Mouse (Mus musculus): Measurements from ENCODE around the gene Krt27. TPM values are rescaled to one million over a fixed set of nuclear protein-coding genes. Genes with fewer than 3 reads are reported as not detected.

Krt27 gene
- polyA plus RNA-seq, 1 experiment = not detected

DNA sequence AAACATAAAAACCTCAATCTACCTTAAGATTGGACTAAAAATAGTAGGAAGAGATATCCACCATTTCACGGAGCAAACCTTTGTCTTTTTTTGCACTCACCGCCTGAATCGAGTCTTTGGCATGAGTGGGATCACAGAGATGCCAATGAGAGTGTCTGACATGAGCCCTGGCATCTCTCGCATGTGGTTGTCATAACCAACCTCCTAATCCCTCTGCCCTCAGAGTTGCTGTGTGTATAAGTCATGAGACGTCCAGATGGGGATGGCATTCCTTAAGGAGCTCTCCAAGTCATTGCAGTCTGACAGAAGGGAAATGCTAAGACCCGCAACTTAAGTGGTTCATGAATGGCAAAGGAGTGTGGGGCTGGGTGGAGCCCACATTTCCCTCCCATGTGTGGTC, 40.5 kb upstream of the Krt27 start:
- Histone ChIP-seq H3K36me3 (ENCODE audit: control insufficient read depth, insufficient read depth, low read length) (no peaks in the 10 kb centered on the region), H3K27me3 (ENCODE audit: control insufficient read depth, insufficient read depth, low read length) (no peaks in the 10 kb centered on the region), H3K27ac (ENCODE audit: insufficient read depth, low read length) (no peak overlapping the region), H3K4me3 (ENCODE audit: extremely low read depth, insufficient read depth, insufficient read length) (no peak overlapping the region), H3K4me1 (ENCODE audit: control insufficient read depth, insufficient read depth, insufficient read length) (peaks cover 1% of the 10 kb centered on the region; the same call in 1 of the 2 replicates)
- DNase-seq (ENCODE audit: low read depth in 1 of 2, low spot score in 2 of 2) = no peak
- TF ChIP-seq POLR2A (IDR thresholded peaks at IDR 0.05; ENCODE audit: low read depth, low read length) (no peak), CTCF (IDR thresholded peaks at IDR 0.05; ENCODE audit: extremely low read depth, insufficient read depth, insufficient read length, insufficient replicate concordance) (no peak)
- 79% methylated on average over 6 of the region's 6 CpGs for WGBS

DNA sequence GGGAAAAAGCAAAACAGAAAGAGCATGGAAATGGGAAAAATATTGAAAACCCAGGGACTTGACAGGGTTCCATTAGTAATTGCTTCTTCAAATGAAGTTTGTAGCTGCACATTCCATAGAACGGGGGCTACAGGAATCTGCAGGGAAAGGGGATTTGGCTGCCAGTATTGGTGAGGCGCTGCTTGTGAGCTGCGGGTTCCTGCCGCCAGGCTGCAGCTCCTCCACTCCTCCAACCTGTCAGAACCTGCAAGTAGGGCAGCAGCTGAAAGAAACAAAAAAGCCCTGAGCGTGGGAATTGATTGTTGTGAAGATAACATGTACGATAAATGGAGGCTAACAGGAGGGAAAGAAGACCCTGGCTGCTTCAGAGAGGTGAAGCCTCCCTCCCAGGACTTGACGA, 40.0 kb upstream of the Krt27 start:
- Histone ChIP-seq H3K36me3 (ENCODE audit: control insufficient read depth, insufficient read depth, low read length) (no peaks in the 10 kb centered on the region), H3K27me3 (ENCODE audit: control insufficient read depth, insufficient read depth, low read length) (no peaks in the 10 kb centered on the region), H3K27ac (ENCODE audit: insufficient read depth, low read length) (no peak overlapping the region), H3K4me3 (ENCODE audit: extremely low read depth, insufficient read depth, insufficient read length) (no peak overlapping the region), H3K4me1 (ENCODE audit: control insufficient read depth, insufficient read depth, insufficient read length) (peaks cover 2% of the 10 kb centered on the region; the same call in 1 of the 2 replicates)
- TF ChIP-seq POLR2A (IDR thresholded peaks at IDR 0.05; ENCODE audit: low read depth, low read length) = no peak
- no peak for TF ChIP-seq CTCF (IDR thresholded peaks at IDR 0.05; ENCODE audit: extremely low read depth, insufficient read depth, insufficient read length, insufficient replicate concordance)
- DNase-seq (ENCODE audit: low read depth in 1 of 2, low spot score in 2 of 2) = no peak
- WGBS = 68% methylated on average over 7 of the region's 7 CpGs

DNA sequence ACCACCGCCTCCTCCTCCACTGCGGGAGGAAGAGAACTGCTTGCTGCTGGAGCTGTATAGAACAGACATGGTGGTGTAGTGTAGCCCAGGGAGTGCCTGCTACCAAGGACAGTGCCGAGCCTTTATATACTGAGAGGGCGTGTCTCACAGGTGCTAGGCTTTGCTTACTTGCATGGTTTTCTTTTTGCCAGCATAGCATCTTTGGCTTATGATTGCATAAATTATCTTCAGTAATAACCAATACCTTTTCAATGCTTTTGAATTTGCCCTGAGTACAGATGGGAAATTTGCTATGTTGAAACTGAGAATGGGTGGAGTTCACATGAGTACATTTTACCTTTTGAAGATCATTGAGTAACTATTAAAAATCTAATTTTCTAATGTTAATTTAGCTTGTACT, 38.4 kb upstream of the Krt27 start, which contains the start of gene Krt10:
Gene Krt10 (minus strand): TSS at position 101 of the 400 bp plus-strand sequence.
- H3K27me3 ChIP-seq (ENCODE audit: control insufficient read depth, insufficient read depth, low read length) = no peaks in the 10 kb centered on the region
- TF ChIP-seq CTCF (IDR thresholded peaks at IDR 0.05; ENCODE audit: extremely low read depth, insufficient read depth, insufficient read length, insufficient replicate concordance) = no peak
- no peak for TF ChIP-seq POLR2A (IDR thresholded peaks at IDR 0.05; ENCODE audit: low read depth, low read length)
- 85% methylated on average over 4 of the region's 4 CpGs for WGBS
- H3K4me1 ChIP-seq (ENCODE audit: control insufficient read depth, insufficient read depth, insufficient read length) = peaks cover 2% of the 10 kb centered on the region; the same call in 1 of the 2 replicates
- no peaks in the 10 kb centered on the region for H3K36me3 ChIP-seq (ENCODE audit: control insufficient read depth, insufficient read depth, low read length)
- no peak for DNase-seq (ENCODE audit: low read depth in 1 of 2, low spot score in 2 of 2)
- H3K4me3 ChIP-seq (ENCODE audit: extremely low read depth, insufficient read depth, insufficient read length) = no peak within 1 kb of the TSS
- no peak within 1 kb of the TSS for H3K27ac ChIP-seq (ENCODE audit: insufficient read depth, low read length)

DNA sequence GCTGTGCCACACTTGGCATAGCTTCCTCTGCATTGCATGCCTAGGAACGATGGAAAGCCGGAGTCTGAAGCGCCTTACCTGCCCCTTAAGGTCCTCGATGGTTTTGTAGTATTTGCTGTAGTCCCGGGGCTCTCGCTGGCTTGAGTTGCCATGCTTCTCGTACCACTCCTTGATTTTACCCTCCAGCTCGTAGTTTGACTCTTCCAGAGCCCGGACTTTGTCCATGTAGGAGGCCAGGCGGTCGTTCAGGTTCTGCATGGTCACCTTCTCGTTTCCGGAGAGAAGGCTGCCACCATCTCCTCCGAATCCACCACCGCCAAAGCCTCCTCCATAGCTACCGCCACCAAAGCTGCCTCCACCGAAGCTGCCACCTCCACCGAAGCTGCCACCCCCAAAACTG, 37.8 kb upstream of the Krt27 start:
- no peak for DNase-seq (ENCODE audit: low read depth in 1 of 2, low spot score in 2 of 2)
- 94% methylated on average over 18 of the region's 18 CpGs for WGBS

DNA sequence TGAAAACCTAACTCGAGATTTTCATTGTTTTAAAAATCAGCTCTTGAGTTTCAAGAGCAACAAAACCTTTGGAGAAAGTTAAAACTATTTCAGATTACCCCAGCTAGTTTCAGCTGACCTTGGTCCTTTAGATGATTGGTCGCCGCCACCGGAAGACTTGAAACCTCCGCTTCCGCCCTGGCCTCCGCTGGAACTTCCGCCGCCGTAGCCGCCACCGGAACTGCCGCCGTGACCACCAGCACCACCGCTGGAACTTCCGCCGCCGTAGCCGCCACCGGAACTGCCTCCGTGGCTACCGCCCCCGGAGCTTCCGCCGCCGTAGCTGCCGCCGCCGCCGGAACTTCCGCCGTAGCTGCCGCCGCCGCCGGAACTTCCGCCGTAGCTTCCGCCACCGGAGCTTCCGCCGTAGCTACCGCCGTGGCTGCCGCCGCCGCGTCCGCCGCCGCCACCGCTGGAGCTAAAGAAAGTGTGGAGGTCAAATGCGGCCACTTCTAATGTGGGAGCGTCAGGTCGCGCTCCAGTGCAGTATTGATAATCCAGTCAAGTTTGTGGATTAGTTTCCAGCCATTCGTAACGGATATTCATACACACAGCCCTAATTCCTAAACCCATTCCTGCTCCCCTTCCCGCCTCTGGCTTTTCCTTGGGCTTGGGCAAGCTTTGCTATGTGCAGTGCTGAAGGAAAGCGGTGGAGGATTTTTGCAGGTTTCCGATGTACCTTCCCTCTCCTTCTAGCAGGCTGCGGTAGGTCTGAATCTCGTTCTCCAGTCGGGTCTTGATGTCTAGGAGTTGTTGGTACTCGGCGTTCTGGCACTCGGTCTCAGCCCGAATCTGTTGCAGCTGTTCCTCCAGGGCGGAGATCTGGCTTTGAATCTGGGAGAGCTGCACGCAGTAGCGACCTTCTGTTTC, 35.2 kb upstream of the Krt27 start:
- TF ChIP-seq CTCF (IDR thresholded peaks at IDR 0.05; ENCODE audit: extremely low read depth, insufficient read depth, insufficient read length, insufficient replicate concordance) (no peak), POLR2A (IDR thresholded peaks at IDR 0.05; ENCODE audit: low read depth, low read length) (peak; percentile 23; the same call in 1 of the 2 replicates)
- 4% methylated on average over 71 of the region's 71 CpGs for WGBS
- peak; percentile 40 to 77 for DNase-seq (ENCODE audit: low read depth in 1 of 2, low spot score in 2 of 2)

More for the DNA sequence above, 37.8 kb upstream of the Krt27 start:
- H3K4me1 ChIP-seq (ENCODE audit: control insufficient read depth, insufficient read depth, insufficient read length) = peaks cover 2% of the 10 kb centered on the region; the same call in 1 of the 2 replicates
- H3K27ac ChIP-seq (ENCODE audit: insufficient read depth, low read length) = no peak overlapping the region
- no peak overlapping the region for H3K4me3 ChIP-seq (ENCODE audit: extremely low read depth, insufficient read depth, insufficient read length)
- TF ChIP-seq POLR2A (IDR thresholded peaks at IDR 0.05; ENCODE audit: low read depth, low read length) (no peak), CTCF (IDR thresholded peaks at IDR 0.05; ENCODE audit: extremely low read depth, insufficient read depth, insufficient read length, insufficient replicate concordance) (no peak)
- H3K27me3 ChIP-seq (ENCODE audit: control insufficient read depth, insufficient read depth, low read length) = no peaks in the 10 kb centered on the region
- H3K36me3 ChIP-seq (ENCODE audit: control insufficient read depth, insufficient read depth, low read length) = no peaks in the 10 kb centered on the region

DNA sequence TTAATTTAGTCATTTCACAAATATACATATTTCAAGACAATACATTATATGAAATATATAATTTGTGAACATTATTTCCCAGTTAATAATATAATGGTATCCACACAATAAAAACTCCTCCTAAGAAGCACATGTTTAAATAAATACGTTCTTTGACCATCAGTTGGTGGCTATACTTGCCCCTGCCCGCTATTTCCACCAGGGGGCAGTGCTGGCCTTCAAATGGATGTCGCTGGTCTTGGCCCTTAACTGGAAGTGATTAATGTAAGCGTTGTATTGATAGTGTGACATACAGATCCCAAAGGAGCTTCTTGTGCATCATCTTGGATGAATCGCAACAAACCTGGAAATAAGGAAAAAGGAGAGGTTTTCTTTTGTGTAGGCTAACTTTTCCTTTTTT, 28.7 kb upstream of the Krt27 start:
- TF ChIP-seq CTCF (IDR thresholded peaks at IDR 0.05; ENCODE audit: extremely low read depth, insufficient read depth, insufficient read length, insufficient replicate concordance) (peak; percentile 82; the same call in 1 of the 2 replicates), POLR2A (IDR thresholded peaks at IDR 0.05; ENCODE audit: low read depth, low read length) (no peak)
- Histone ChIP-seq H3K4me1 (ENCODE audit: control insufficient read depth, insufficient read depth, insufficient read length) (no peaks in the 10 kb centered on the region), H3K4me3 (ENCODE audit: extremely low read depth, insufficient read depth, insufficient read length) (no peak overlapping the region), H3K36me3 (ENCODE audit: control insufficient read depth, insufficient read depth, low read length) (no peaks in the 10 kb centered on the region), H3K27ac (ENCODE audit: insufficient read depth, low read length) (no peak overlapping the region), H3K27me3 (ENCODE audit: control insufficient read depth, insufficient read depth, low read length) (no peaks in the 10 kb centered on the region)
- DNase-seq (ENCODE audit: low read depth in 1 of 2, low spot score in 2 of 2) = peak; percentile 32 to 55
- WGBS = 13% methylated on average over 5 of the region's 5 CpGs

More for the DNA sequence above, 35.2 kb upstream of the Krt27 start:
- Histone ChIP-seq H3K36me3 (ENCODE audit: control insufficient read depth, insufficient read depth, low read length) (no peaks in the 10 kb centered on the region), H3K27ac (ENCODE audit: insufficient read depth, low read length) (peak overlapping the region; percentile 57), H3K4me3 (ENCODE audit: extremely low read depth, insufficient read depth, insufficient read length) (peak overlapping the region; percentile 58), H3K4me1 (ENCODE audit: control insufficient read depth, insufficient read depth, insufficient read length) (peaks cover 2% of the 10 kb centered on the region; the same call in 1 of the 2 replicates), H3K27me3 (ENCODE audit: control insufficient read depth, insufficient read depth, low read length) (no peaks in the 10 kb centered on the region)

Measured in spleen, adult 2 months (tissue).